Mouse (Mus musculus): Measurements from ENCODE around the gene Phactr3. TPM values are rescaled to one million over a fixed set of nuclear protein-coding genes. Genes with fewer than 3 reads are reported as not detected.

Phactr3 gene
- polyA plus RNA-seq, 1 experiment from 2014 or later, result 17.2 TPM

DNA sequence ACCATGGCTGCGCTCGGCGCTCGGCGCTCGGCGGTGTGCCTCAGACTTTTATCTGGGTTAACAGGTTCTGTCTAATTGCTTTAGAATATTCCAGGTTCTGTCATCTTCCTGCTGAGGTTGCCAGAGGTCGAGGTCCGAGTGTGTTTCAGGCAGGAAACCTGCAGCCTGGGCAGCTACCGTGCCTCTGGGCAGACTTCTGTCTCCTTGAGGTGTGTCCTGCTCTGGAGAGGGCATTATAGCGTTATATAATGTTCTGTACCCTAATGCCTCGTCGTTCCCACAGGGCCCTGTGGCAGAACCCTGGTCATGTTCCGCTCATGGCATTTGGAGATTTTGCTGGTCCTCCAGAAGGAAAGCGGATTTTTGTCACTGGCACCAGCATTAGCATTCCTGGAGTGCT, 4.7 kb downstream of the Phactr3 start:
- Histone ChIP-seq H3K9me3 (no peaks in the 10 kb centered on the region), H3K27ac (no peak overlapping the region), H3K27me3 (peaks cover 29% of the 10 kb centered on the region), H3K4me2 (no peak overlapping the region), H3K4me1 (peaks cover 12% of the 10 kb centered on the region), H3K4me3 (replicated peaks) (no peak overlapping the region), H3K36me3 (replicated peaks) (no peaks in the 10 kb centered on the region), H3K9ac (no peak overlapping the region)
- ATAC-seq (ENCODE audit: low FRiP score), result no peak
- WGBS, result 77% methylated on average over 15 of the region's 15 CpGs

DNA sequence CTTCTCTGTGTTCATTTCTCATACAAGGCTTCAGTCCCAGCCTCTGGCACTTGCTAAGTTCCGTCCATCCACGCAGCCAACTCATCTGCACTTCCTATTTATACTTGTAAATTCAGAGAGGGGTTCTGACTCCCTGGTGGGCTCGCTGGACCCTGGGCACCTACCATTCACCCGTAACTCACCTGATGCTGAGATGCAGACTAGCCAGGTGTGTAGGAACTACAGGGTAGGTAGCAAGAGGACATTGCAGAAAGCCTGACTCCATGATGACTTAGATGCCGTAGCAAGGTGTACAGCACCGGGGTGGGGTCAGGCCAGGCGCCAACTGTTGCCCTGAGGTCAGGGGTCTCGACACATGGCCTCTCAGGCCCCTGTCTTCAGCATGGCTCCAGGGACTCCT, 6.7 kb downstream of the Phactr3 start:
- peaks cover 10% of the 10 kb centered on the region for H3K27me3 ChIP-seq
- H3K4me1 ChIP-seq, result no peaks in the 10 kb centered on the region
- 82% methylated on average over 8 of the region's 8 CpGs for WGBS
- no peak overlapping the region for H3K4me3 ChIP-seq (replicated peaks)
- H3K4me2 ChIP-seq, result no peak overlapping the region
- H3K9ac ChIP-seq, result no peak overlapping the region
- H3K9me3 ChIP-seq, result no peaks in the 10 kb centered on the region
- no peak overlapping the region for H3K27ac ChIP-seq
- no peak for ATAC-seq (ENCODE audit: low FRiP score)
- no peaks in the 10 kb centered on the region for H3K36me3 ChIP-seq (replicated peaks)

DNA sequence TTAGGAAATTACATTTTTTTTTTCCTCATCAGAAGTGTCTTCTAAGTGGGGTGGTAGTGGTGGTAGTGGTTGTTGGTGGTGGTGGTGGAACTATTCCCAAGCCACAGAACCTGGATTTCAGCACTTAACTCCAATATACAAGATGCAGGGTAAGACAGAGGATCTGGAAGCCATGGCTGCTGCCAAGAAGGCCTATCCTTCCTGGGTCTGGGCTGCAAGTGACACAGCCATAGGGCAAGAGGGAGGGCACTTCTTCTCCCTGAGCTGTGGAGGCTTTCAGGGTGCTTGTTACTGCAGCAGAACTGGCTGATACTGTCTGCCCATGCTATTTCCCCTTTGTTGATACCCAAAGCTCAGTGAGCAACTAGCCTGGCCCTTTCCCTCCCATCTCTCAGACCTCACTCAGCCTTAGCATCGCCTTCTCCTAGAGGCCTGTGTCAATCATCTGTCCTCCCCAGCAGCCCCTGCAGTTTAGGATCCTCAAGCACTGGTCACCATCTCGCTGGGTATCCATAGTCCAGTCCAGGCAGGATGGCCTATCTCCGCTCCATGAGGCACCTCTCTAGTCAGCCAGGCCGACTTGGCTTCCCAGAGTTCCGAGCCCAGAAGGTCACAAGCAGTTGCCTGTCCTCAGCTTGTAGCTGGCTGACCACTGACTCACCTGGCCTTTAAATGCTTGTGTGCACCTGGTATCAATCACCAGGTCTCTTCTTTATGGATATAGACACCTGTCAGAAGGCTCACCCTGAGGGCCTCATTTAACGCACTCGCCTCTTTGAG, 7.5 kb downstream of the Phactr3 start:
- no peak for ATAC-seq (ENCODE audit: low FRiP score)
- peaks cover 2% of the 10 kb centered on the region for H3K27me3 ChIP-seq
- no peak overlapping the region for H3K4me2 ChIP-seq
- H3K9me3 ChIP-seq, result no peaks in the 10 kb centered on the region
- no peaks in the 10 kb centered on the region for H3K36me3 ChIP-seq (replicated peaks)
- H3K9ac ChIP-seq, result no peak overlapping the region
- no peak overlapping the region for H3K27ac ChIP-seq
- H3K4me3 ChIP-seq (replicated peaks), result no peak overlapping the region
- WGBS, result 93% methylated on average over 7 of the region's 7 CpGs
- no peaks in the 10 kb centered on the region for H3K4me1 ChIP-seq

DNA sequence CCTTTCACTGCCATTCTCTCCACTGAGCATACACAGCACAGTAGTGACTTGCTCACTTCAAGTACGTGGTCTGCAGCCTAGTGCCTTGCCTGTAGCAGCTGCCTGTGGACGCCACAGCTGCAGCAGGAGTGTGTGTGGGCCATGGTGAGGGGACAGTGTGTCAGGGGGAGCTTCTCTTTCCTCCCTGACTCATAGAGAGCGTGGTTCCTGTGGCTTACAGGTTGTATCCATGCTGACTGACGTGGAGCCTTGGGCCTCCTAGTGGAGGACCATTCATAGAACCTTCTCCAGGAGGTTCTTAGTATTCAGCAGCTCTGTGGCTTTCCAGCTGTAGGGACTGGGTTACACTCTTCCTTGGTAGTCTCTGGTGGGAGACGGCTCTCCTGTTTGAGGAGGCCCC, 9.8 kb downstream of the Phactr3 start:
- WGBS, result 79% methylated on average over 5 of the region's 5 CpGs

DNA sequence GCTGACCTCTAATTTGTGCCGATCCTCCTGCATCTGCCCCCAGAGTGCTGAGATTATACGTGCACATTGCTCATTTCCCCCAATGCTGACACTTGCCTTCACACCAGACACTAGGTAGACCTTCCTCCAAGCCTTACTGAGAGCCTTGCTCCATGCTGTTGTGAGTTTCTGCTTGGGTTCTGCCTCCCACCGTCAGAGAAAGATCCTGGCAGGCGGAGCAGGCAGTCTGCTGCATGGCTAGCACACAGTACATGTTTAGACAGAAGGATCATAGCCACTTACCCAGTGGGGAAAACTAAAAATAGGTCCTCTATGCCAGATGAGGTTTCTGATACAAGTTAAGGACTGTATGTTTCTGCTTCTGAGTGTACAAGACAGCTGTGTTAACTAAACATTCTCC, 10.4 kb downstream of the Phactr3 start:
- Histone ChIP-seq H3K36me3 (replicated peaks) (no peaks in the 10 kb centered on the region), H3K9me3 (no peaks in the 10 kb centered on the region), H3K4me3 (replicated peaks) (no peak overlapping the region), H3K27me3 (no peaks in the 10 kb centered on the region), H3K4me1 (no peaks in the 10 kb centered on the region), H3K27ac (no peak overlapping the region), H3K9ac (no peak overlapping the region), H3K4me2 (no peak overlapping the region)
- no peak for ATAC-seq (ENCODE audit: low FRiP score)
- WGBS, result 78% methylated on average over 4 of the region's 4 CpGs

More for the DNA sequence above, 9.8 kb downstream of the Phactr3 start:
- Histone ChIP-seq H3K4me1 (no peaks in the 10 kb centered on the region), H3K9me3 (no peaks in the 10 kb centered on the region), H3K4me2 (no peak overlapping the region), H3K9ac (no peak overlapping the region), H3K36me3 (replicated peaks) (no peaks in the 10 kb centered on the region), H3K4me3 (replicated peaks) (no peak overlapping the region), H3K27me3 (no peaks in the 10 kb centered on the region), H3K27ac (no peak overlapping the region)
- ATAC-seq (ENCODE audit: low FRiP score), result no peak

DNA sequence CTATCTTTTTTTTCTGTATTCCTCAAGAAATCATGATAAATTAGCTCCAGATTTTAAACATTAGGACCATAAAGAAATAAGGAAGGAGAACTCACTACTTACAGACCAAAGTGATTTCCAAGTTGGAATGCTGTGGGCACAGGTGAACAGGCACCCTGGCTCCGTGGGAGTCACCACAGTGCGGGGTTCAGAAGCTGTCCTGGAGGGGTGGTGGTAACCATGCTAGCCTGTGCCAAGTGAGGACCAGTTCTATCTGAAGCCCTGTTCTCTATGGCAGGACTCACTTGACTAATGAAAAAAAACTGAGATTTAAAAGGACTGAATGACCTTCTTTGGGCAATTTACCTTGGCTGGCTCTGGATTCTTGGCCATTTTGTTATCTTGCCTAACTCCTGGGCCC, 10.9 kb downstream of the Phactr3 start:
- Histone ChIP-seq H3K27ac (no peak overlapping the region), H3K27me3 (no peaks in the 10 kb centered on the region), H3K9me3 (no peaks in the 10 kb centered on the region), H3K36me3 (replicated peaks) (no peaks in the 10 kb centered on the region), H3K4me2 (no peak overlapping the region), H3K4me3 (replicated peaks) (no peak overlapping the region), H3K4me1 (no peaks in the 10 kb centered on the region), H3K9ac (no peak overlapping the region)
- WGBS, result 88% methylated on average over 2 of the region's 2 CpGs
- no peak for ATAC-seq (ENCODE audit: low FRiP score)

DNA sequence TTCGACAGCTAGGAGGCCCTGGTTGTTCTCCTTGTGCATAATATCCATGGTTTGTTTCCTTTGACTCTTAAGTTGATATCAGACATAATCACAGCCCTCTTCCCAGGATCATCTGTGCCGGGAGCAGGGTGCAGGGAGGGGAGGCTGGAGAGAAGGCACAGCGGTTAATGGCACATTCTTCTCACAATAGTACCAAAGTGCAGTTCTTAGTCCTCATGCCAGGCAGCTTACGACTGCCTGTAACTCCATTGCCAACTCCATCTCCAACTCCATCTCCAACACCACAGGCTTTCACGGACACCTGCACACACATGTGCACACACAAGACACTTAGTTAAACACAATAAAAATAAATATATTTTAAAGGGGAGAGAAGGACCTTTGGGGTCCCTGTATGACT, 11.8 kb downstream of the Phactr3 start:
- WGBS, result 80% methylated on average over 5 of the region's 5 CpGs
- no peak overlapping the region for H3K9ac ChIP-seq
- no peak overlapping the region for H3K4me2 ChIP-seq
- 0 out of 2 replicates have a peak, but pooled peaks cover under 1% of the 10 kb centered on the region for H3K4me1 ChIP-seq
- no peaks in the 10 kb centered on the region for H3K36me3 ChIP-seq (replicated peaks)
- no peak for ATAC-seq (ENCODE audit: low FRiP score)
- no peak overlapping the region for H3K4me3 ChIP-seq (replicated peaks)
- 0 out of 2 replicates have a peak, but pooled peaks cover 2% of the 10 kb centered on the region for H3K27me3 ChIP-seq
- H3K9me3 ChIP-seq, result no peaks in the 10 kb centered on the region
- H3K27ac ChIP-seq, result no peak overlapping the region

DNA sequence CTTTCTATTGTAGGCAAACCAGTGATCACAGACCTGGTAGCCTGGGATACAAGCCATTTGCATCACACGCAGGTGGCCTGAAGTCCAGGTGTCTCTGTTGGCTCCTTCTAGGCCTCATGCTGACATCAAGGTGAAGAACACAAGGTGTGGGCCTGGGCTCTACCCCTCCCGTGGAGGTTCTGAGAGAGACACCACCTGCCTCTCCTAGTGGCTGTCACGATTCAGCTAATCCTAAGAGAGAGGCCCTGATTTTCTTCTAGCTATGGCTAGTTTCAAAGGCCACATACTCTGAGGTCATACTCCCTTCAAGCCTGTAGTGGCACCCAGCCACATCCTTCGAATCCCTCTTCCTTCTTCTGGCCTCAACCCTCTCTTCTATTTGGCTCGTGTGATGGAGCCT, 12.2 kb downstream of the Phactr3 start:
- Histone ChIP-seq H3K4me1 (peaks cover 4% of the 10 kb centered on the region; the same call in 1 of the 2 replicates), H3K27me3 (0 out of 2 replicates have a peak, but pooled peaks cover 2% of the 10 kb centered on the region), H3K9ac (no peak overlapping the region), H3K36me3 (replicated peaks) (no peaks in the 10 kb centered on the region), H3K27ac (no peak overlapping the region), H3K4me3 (replicated peaks) (no peak overlapping the region), H3K9me3 (no peaks in the 10 kb centered on the region), H3K4me2 (no peak overlapping the region)
- 72% methylated on average over 5 of the region's 5 CpGs for WGBS
- ATAC-seq (ENCODE audit: low FRiP score), result no peak

DNA sequence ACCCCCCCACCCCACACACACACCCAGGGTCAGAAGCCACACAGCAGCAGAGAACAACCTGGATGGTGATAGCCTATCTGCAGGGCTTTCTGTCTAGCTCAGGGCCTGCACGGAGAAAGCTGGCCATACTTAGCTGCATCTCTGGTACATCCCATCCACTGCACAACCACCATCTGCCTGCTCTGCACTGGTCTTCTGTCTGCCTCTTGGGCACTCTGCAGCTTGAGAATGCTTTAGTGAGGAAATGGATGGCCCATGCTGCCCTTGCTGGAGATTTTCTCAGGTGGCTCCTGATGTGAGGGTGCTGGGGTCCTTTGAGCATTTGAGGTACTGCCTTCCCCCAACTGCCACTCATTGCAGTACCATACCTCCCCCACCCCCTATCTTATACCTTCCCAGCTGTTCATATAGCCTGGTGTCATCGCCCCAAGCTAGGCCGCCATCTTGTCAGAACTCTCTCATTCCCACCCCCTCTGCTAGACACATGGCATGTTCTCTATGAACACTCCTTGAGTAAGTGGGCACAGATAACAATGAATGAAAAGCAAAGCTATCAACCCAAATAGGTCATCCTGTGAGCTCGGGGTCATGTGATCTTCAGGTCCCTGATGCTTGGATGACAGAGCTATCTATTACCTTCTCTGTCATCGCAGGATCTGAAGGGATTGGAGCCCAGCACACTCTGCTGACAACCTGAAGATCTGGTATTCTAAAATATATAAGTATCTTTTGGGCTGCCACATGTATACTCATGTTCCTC, 13.0 kb downstream of the Phactr3 start:
- WGBS, result 90% methylated on average over 5 of the region's 5 CpGs
- no peak overlapping the region for H3K27ac ChIP-seq
- peaks cover 4% of the 10 kb centered on the region; the same call in 1 of the 2 replicates for H3K4me1 ChIP-seq
- no peak overlapping the region for H3K4me2 ChIP-seq
- ATAC-seq (ENCODE audit: low FRiP score), result no peak
- H3K9ac ChIP-seq, result no peak overlapping the region
- H3K4me3 ChIP-seq (replicated peaks), result no peak overlapping the region
- H3K27me3 ChIP-seq, result 0 out of 2 replicates have a peak, but pooled peaks cover 2% of the 10 kb centered on the region
- no peaks in the 10 kb centered on the region for H3K9me3 ChIP-seq
- no peaks in the 10 kb centered on the region for H3K36me3 ChIP-seq (replicated peaks)

DNA sequence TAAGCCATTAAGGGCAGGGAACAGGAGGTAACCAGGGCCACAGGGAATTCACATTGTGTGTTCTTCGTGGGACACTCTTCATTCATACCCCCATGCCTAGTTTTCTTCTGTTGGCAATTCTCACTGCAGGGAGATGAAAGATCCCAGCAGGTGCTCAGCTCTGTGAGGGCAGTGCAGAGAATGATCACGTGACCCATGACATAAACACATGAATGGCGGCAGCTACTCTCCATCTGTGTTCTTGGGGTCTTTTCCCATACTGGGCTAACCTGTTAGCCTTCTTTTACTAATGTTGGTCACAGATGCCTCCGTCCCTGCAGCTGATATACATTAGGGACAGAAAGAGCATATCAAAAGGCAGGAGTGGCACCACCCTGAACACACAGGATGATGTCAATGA, 16.9 kb downstream of the Phactr3 start:
- Histone ChIP-seq H3K9me3 (no peaks in the 10 kb centered on the region), H3K27ac (no peak overlapping the region), H3K4me2 (no peak overlapping the region), H3K27me3 (peaks cover 11% of the 10 kb centered on the region; the same call in 1 of the 2 replicates), H3K4me3 (replicated peaks) (no peak overlapping the region), H3K4me1 (peaks cover 4% of the 10 kb centered on the region; the same call in 1 of the 2 replicates), H3K36me3 (replicated peaks) (no peaks in the 10 kb centered on the region), H3K9ac (no peak overlapping the region)
- no peak for ATAC-seq (ENCODE audit: low FRiP score)
- WGBS, result 39% methylated on average over 4 of the region's 4 CpGs

DNA sequence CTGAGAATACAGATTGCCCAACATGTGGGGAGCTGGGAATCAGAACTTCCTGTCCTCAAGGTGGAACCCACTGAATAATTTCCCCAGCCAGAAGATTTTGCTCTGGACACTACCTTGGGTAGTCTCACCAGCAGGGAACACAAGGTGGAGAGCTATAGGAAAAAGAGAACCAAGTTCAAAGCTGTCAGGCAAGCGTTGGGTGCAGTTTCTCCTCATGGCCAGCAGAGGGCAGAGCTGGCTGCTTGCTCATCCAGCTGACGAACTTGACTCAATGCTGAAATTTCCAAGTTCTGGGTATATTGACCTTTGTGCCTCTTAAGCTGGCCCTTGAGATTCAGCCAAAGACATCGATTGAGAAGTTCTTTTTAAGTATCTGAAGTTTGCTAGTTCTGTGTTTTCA, 18.7 kb downstream of the Phactr3 start:
- no peak overlapping the region for H3K9ac ChIP-seq
- H3K4me3 ChIP-seq (replicated peaks), result no peak overlapping the region
- H3K36me3 ChIP-seq (replicated peaks), result no peaks in the 10 kb centered on the region
- no peak overlapping the region for H3K4me2 ChIP-seq
- H3K27me3 ChIP-seq, result peaks cover 15% of the 10 kb centered on the region; the same call in 1 of the 2 replicates
- no peak for ATAC-seq (ENCODE audit: low FRiP score)
- no peaks in the 10 kb centered on the region for H3K9me3 ChIP-seq
- WGBS, result 10% methylated on average over 3 of the region's 3 CpGs
- no peak overlapping the region for H3K27ac ChIP-seq
- peaks cover 7% of the 10 kb centered on the region for H3K4me1 ChIP-seq

DNA sequence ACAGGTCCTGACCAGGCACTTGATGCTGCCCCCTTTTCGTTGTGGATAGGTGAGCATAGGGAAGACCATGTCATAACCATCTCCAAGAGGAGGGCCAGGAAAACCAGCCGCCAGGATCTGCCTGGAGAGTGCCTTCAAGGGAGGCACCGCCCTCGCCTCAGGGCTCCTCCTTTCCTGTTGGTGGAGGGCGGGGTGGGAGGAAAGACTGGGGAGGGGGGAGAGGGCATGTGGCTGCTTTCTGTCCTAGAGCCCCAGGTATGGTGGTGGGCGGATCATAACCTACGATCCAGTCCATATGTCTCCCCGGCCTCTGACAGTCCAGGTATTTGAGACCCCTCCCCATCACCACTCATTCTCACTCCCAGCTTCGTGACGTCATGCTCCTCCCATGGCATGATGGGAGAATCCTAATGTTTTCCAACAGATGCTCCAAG, 22.7 kb downstream of the Phactr3 start:
- Histone ChIP-seq H3K27me3 (peaks cover 13% of the 10 kb centered on the region; the same call in 1 of the 2 replicates), H3K9ac (peak overlapping the region; percentile 88), H3K4me2 (peak overlapping the region; percentile 96), H3K9me3 (no peaks in the 10 kb centered on the region), H3K4me1 (peaks cover 21% of the 10 kb centered on the region), H3K27ac (peak overlapping the region; percentile 37; the same call in 1 of the 2 replicates), H3K4me3 (replicated peaks) (peak overlapping the region; percentile 63), H3K36me3 (replicated peaks) (no peaks in the 10 kb centered on the region)
- ATAC-seq (ENCODE audit: low FRiP score), result peak; percentile 82
- under 1% methylated on average over 10 of the region's 10 CpGs for WGBS
